Mouse (Mus musculus) layer of hippocampus, adult 6 months (tissue): Measurements from ENCODE around the gene Npsr1. TPM values are rescaled to one million over a fixed set of nuclear protein-coding genes. Genes with fewer than 3 reads are reported as not detected.

Source experiments
- long read RNA-seq, 2 experiments: library from polyadenylated mRNA; unstranded; transcript quantifications; one replicate each; pipeline ENCODE4 v2.0.0; 2019 to 2020
- polyA plus RNA-seq: library from polyadenylated mRNA; unstranded; fragments of <200 nt; fragmentation: Nextera tagmentation; gene quantifications from 2 replicates; pipeline ENCODE4 v1.2.3, GENCODE M21; 2021

The Npsr1 gene
- 0.24 and 0.94 TPM in 2 replicates for polyA plus RNA-seq
- long read RNA-seq, experiment 1, result 0 reads
- long read RNA-seq, experiment 2, partial matches to known transcripts, result 1 of 1 reads
- long read RNA-seq, experiment 2, other reads (novel, unspliced or antisense), result 0 of 1 reads

DNA sequence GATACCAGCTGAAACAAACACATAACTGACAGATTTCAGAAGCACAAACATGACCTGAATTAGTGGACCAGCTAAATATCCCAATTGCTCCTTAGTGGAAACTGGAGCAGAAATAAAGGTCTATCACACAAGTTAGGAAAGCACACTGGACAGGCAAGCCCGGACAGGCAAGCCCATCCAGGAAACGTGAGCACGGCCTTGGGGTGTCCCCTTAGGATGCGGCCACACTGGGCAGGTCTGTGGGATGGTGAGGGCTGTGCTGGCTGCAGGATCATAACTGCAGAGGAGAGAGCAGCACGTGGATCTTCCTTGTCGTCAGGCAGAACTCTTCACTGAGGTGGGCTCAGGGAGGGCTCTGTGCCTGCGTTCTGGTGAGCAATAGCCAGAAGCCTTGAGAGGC lies at the start of gene Npsr1:
TSS of gene Npsr1 (plus strand) at position 301 of the 400 bp plus-strand sequence.

